Mouse (Mus musculus) right cerebral cortex, postnatal 25 days (tissue): ENCODE results near the gene Dnaaf3.
"Not testable (repeated sequence)": the region's sequence is repeated elsewhere in the genome, so short reads cannot be mapped to it uniquely, and the experiment has no call there.

ENCODE experiments used
- DNase-seq: peaks from one replicate; pipeline ENCODE4 v3.0.0; 2022

Dnaaf3 gene

GRCm38 (mm10) chr7:4532005-4532729 lies at the start of gene Dnaaf3:
TSS of gene Dnaaf3 (minus strand) at chr7:4532453.
- DNase-seq: no peak

GRCm38 (mm10) chr7:4581481-4581880 lies 49.2 kb upstream of the Dnaaf3 start:
- not testable (repeated sequence) for DNase-seq

- DNase-seq: not testable (repeated sequence)
Measured at GRCm38 (mm10) chr7:4572361-4572760, 40.1 kb upstream of the Dnaaf3 start.

- DNase-seq: no peak
Measured at GRCm38 (mm10) chr7:4562660-4563059, 30.4 kb upstream of the Dnaaf3 start.

- no peak for DNase-seq
Measured at GRCm38 (mm10) chr7:4557167-4557560, 24.9 kb upstream of the Dnaaf3 start.

GRCm38 (mm10) chr7:4556256-4557166 lies 24.3 kb upstream of the Dnaaf3 start:
- peak; percentile 83 for DNase-seq

- DNase-seq: peak; percentile 78
Measured at GRCm38 (mm10) chr7:4547221-4547641, 15.0 kb upstream of the Dnaaf3 start, which contains the start of gene Syt5. TSS of gene Syt5 (minus strand) at chr7:4547541.

- peak; percentile 95 for DNase-seq
Measured at GRCm38 (mm10) chr7:4546591-4547131, 14.4 kb upstream of the Dnaaf3 start.

- DNase-seq: peak; percentile 24
Measured at GRCm38 (mm10) chr7:4546050-4546449, 13.8 kb upstream of the Dnaaf3 start.

GRCm38 (mm10) chr7:4542013-4542412 lies 9.8 kb upstream of the Dnaaf3 start:
- no peak for DNase-seq

- no peak for DNase-seq
Measured at GRCm38 (mm10) chr7:4541344-4541743, 9.1 kb upstream of the Dnaaf3 start.

GRCm38 (mm10) chr7:4539019-4539418 lies 6.8 kb upstream of the Dnaaf3 start:
- no peak for DNase-seq

- no peak for DNase-seq
Measured at GRCm38 (mm10) chr7:4537181-4537580, 4.9 kb upstream of the Dnaaf3 start.

- DNase-seq: no peak
Measured at GRCm38 (mm10) chr7:4536369-4536768, 4.1 kb upstream of the Dnaaf3 start.

- not testable (repeated sequence) for DNase-seq
Measured at GRCm38 (mm10) chr7:4530166-4530565, 2.1 kb downstream of the Dnaaf3 start.

GRCm38 (mm10) chr7:4527302-4527689 lies 5.0 kb downstream of the Dnaaf3 start:
- no peak for DNase-seq

GRCm38 (mm10) chr7:4526341-4527301 lies 5.6 kb downstream of the Dnaaf3 start:
- DNase-seq: peak; percentile 77

- not testable (repeated sequence) for DNase-seq
Measured at GRCm38 (mm10) chr7:4524212-4524922, 7.9 kb downstream of the Dnaaf3 start, which contains the start of gene Tnni3. TSS of gene Tnni3 (minus strand) at chr7:4524229.

GRCm38 (mm10) chr7:4523205-4524130 lies 8.8 kb downstream of the Dnaaf3 start:
- DNase-seq: no peak

GRCm38 (mm10) chr7:4522292-4522691 lies 10.0 kb downstream of the Dnaaf3 start:
- DNase-seq: no peak
